In the genomic region with DNA sequence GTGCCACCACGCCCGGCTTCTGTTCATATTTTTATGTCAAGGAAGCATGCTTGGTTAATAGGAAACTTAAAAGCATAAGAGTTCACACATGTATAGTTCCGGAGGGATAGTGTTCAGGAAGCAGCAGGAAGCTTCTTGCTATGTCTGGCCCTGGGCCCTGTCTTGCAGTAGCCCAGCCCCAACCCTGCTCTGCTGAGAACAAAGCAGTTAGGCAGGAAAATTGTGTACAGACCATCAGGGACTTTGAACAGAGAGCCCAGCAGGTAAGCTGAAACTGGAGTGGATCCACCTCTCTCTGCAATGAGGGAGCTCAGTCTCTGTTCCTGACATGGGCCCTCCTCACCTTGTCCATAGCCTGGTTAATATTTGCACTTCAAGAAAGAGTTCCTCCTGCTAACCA, we compare ENCODE assay signal across 23 mouse cellular contexts. TPM values are rescaled to one million over a fixed set of nuclear protein-coding genes. Genes with fewer than 3 reads are reported as not detected.
DNase-seq lines count a peak whose midpoint lies in the region; ATAC-seq lines count a peak whose summit lies in the region.
"Had no signal": no experiment of that assay in that cellular context is flagged by ENCODE, and none has a peak within 500 bp of the region (broad histone marks: within the 10 kb centered on the region; RNA-seq: fewer than 3 reads in every experiment).

No protein-coding gene starts in this region.

- no peaks in the 10 kb centered on the region for H3K9me3 ChIP-seq in intestine, embryonic 16.5 days (ENCODE audit: control insufficient read depth, low read length)
- no peaks in the 10 kb centered on the region for H3K9me3 ChIP-seq in liver, embryonic 15.5 days (replicated peaks)
- H3K9me3 ChIP-seq: forebrain, embryonic 13.5 days; limb, embryonic 10.5 days; limb, embryonic 15.5 days; lung, embryonic 15.5 days; megakaryocyte, embryonic 14.5 days; midbrain, embryonic 12.5 days; neural tube, embryonic 12.5 days had no signal

- H3K4me1 ChIP-seq in intestine, embryonic 16.5 days (ENCODE audit: control insufficient read depth, insufficient read depth, low read length) = no peaks in the 10 kb centered on the region; the same call in 1 of the 2 replicates
- H3K4me1 ChIP-seq in liver, embryonic 15.5 days (replicated peaks) = peaks cover 7% of the 10 kb centered on the region; the same call in 1 of the 2 replicates
- H3K4me1 ChIP-seq: forebrain, embryonic 13.5 days; limb, embryonic 10.5 days; limb, embryonic 15.5 days; lung, embryonic 15.5 days; megakaryocyte, embryonic 14.5 days; midbrain, embryonic 12.5 days; neural tube, embryonic 12.5 days had no signal

- H3K27ac ChIP-seq in intestine, embryonic 16.5 days (ENCODE audit: low read length) = peak overlapping the region; percentile 55
- H3K27ac ChIP-seq in liver, embryonic 15.5 days (replicated peaks) = 0 out of 2 replicates have a peak overlapping the region, but pooled peaks have one; percentile 24
- H3K27ac ChIP-seq: forebrain, embryonic 13.5 days; limb, embryonic 10.5 days; limb, embryonic 15.5 days; lung, embryonic 15.5 days; midbrain, embryonic 12.5 days; neural tube, embryonic 12.5 days had no signal

- no peaks in the 10 kb centered on the region for H3K27me3 ChIP-seq in intestine, embryonic 16.5 days (replicated peaks; ENCODE audit: control insufficient read depth, insufficient read depth, low read length)
- no peaks in the 10 kb centered on the region for H3K27me3 ChIP-seq in liver, embryonic 15.5 days
- H3K27me3 ChIP-seq: forebrain, embryonic 13.5 days; limb, embryonic 15.5 days; lung, embryonic 15.5 days; megakaryocyte, embryonic 14.5 days; midbrain, embryonic 12.5 days; neural tube, embryonic 12.5 days had no signal

- DNase-seq in kidney, postnatal 14 days = peak; percentile 29
- no peak for DNase-seq in kidney, adult 11 months
- DNase-seq in yolk sac, embryonic 10.5 days (ENCODE audit: low spot score) = peak; percentile 67
- no peak for DNase-seq in ovary, postnatal 10 days (ENCODE audit: low spot score)
- no peak for DNase-seq in adrenal gland, postnatal 36 days
- DNase-seq: cerebellum, adult 2 months; cerebellum, postnatal 14 days; gastrocnemius, postnatal 10 days; kidney, adult 18-20 months; layer of hippocampus, adult 9-11 months had no signal

- no peak overlapping the region for H3K9ac ChIP-seq in intestine, embryonic 16.5 days (ENCODE audit: low read depth, low read length)
- H3K9ac ChIP-seq in liver, embryonic 15.5 days = no peak overlapping the region
- H3K9ac ChIP-seq: forebrain, embryonic 13.5 days; limb, embryonic 15.5 days; lung, embryonic 15.5 days; midbrain, embryonic 12.5 days; neural tube, embryonic 12.5 days had no signal

- H3K4me3 ChIP-seq in intestine, embryonic 16.5 days (ENCODE audit: low read length) = no peak overlapping the region
- H3K4me3 ChIP-seq in liver, embryonic 15.5 days (replicated peaks) = no peak overlapping the region
- H3K4me3 ChIP-seq: forebrain, embryonic 13.5 days; limb, embryonic 10.5 days; limb, embryonic 15.5 days; lung, embryonic 15.5 days; megakaryocyte, embryonic 14.5 days; midbrain, embryonic 12.5 days; myocyte; neural tube, embryonic 12.5 days had no signal

- WGBS in intestine, embryonic 16.5 days = 76% methylated on average over 3 of the region's 3 CpGs
- 68% methylated on average over 3 of the region's 3 CpGs for WGBS in liver, embryonic 15.5 days (ENCODE audit: insufficient replicate concordance)

- H3K4me2 ChIP-seq in intestine, embryonic 16.5 days (ENCODE audit: low read depth, low read length) = no peak overlapping the region
- no peak overlapping the region for H3K4me2 ChIP-seq in liver, embryonic 15.5 days
- H3K4me2 ChIP-seq: forebrain, embryonic 13.5 days; limb, embryonic 15.5 days; lung, embryonic 15.5 days; midbrain, embryonic 12.5 days; neural tube, embryonic 12.5 days had no signal

- H3K36me3 ChIP-seq in intestine, embryonic 16.5 days (ENCODE audit: control insufficient read depth, insufficient read depth, low read length) = peaks cover 11% of the 10 kb centered on the region
- H3K36me3 ChIP-seq in liver, embryonic 15.5 days (replicated peaks) = peaks cover 34% of the 10 kb centered on the region

- peak; percentile 87 for ATAC-seq in intestine, embryonic 16.5 days
- ATAC-seq in liver, embryonic 15.5 days (ENCODE audit: insufficient read depth) = 0 out of 2 replicates have a peak, but pooled peaks have one; percentile 25
- ATAC-seq: activated CD4-positive, CD25-positive, alpha-beta regulatory T cell, adult 4 months; forebrain, embryonic 13.5 days; hindbrain, embryonic 16.5 days had no signal

RNA-seq across cellular contexts. Expression of a gene that starts 28.0 kb away (rescaled TPM):
- 4.4 and 4.9 TPM in 2 replicates for polyA plus RNA-seq in intestine, embryonic 16.5 days (2015; fragmentation: Nextera tagmentation; extraction: Ambion mirVana)
- 2.9 and 3.0 TPM in 2 replicates for polyA plus RNA-seq in liver, embryonic 15.5 days (2015; fragmentation: Nextera tagmentation; extraction: Ambion mirVana)
- 10 to 100 TPM; 25.1 to 33.2 TPM for total RNA-seq in adrenal gland, postnatal 36 days (2021)

RNA-seq across cellular contexts. Expression of a gene that starts 31.3 kb away (rescaled TPM):
- polyA plus RNA-seq in intestine, embryonic 16.5 days (2015; fragmentation: Nextera tagmentation; extraction: Ambion mirVana) = 0.27 and 0.32 TPM in 2 replicates
- 0.08 TPM in 1 of 2 replicates, not detected in the other for polyA plus RNA-seq in liver, embryonic 15.5 days (2015; fragmentation: Nextera tagmentation; extraction: Ambion mirVana)
- total RNA-seq in adrenal gland, postnatal 36 days (2021) = 1 to 10 TPM in 1 of 2 experiments, under 1 TPM in 1; 0.46 to 1.2 TPM
- total RNA-seq: granulocyte monocyte progenitor cell, adult 5-6 weeks had no signal

Comparison
In these comparisons a context has a peak if more than half of its experiments do, and no peak if none do; other contexts are left out.
1. DNase-seq: peak in kidney, postnatal 14 days (single experiment) and yolk sac, embryonic 10.5 days (single experiment); none in kidney, adult 11 months (single experiment), ovary, postnatal 10 days (single experiment) and adrenal gland, postnatal 36 days (0 of 2).